Mouse (Mus musculus) lung, adult 2 months (tissue): ENCODE results near the gene Rnf185.

Source experiments
- CTCF ChIP-seq: fragments of 200-500 bp; IDR thresholded peaks from 2 replicates; pipeline ENCODE4 v1.5.1; 2011; ENCODE audit warnings: mild to moderate bottlenecking, low read length, control low read depth; ENCODE audit not compliant: insufficient read depth
- POLR2A ChIP-seq: fragments of 200-500 bp; IDR thresholded peaks from 2 replicates; pipeline ENCODE4 v1.6.1; 2011; ENCODE audit warnings: low read depth, mild to moderate bottlenecking, control low read depth, low read length, borderline replicate concordance; ENCODE audit errors: extremely low read depth

DNA sequence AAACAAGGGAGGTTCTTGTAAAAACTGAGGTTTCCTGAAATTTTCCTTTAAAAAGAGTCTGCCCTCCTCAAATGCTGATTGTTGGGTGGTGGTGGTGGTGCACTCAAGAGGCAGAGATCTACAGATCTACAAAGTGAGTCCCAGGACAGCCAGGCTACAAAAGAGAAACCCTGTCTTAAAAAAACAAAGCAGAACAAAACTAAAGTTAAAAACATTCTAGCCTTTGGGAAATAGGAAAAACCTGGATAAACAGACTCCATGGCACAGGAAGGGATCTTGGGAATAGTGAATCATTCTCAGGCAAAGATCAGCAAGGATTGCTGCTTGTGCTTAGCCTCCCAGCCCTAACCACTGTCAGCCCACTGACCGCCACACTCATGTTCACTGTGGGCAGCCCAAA is 10.7 kb upstream of the Rnf185 start:
- TF ChIP-seq POLR2A, result no peak
- no peak for TF ChIP-seq CTCF
